Mouse (Mus musculus) brain, adult 2 months (tissue): ENCODE results near the gene Fbxl19.
A peak's percentile ranks its signal among the peaks of the same experiment; 100 is the strongest.
"Not testable (repeated sequence)": the region's sequence is repeated elsewhere in the genome, so short reads cannot be mapped to it uniquely, and the experiment has no call there.

ENCODE experiments used
- DNase-seq: peaks from one replicate; pipeline ENCODE4 v3.0.0; 2011; ENCODE audit warnings: low read depth, low spot score

Gene Fbxl19

GRCm38 (mm10) chr7:127767671-127768345 lies 23.5 kb downstream of the Fbxl19 start:
- no peak for DNase-seq

DNA sequence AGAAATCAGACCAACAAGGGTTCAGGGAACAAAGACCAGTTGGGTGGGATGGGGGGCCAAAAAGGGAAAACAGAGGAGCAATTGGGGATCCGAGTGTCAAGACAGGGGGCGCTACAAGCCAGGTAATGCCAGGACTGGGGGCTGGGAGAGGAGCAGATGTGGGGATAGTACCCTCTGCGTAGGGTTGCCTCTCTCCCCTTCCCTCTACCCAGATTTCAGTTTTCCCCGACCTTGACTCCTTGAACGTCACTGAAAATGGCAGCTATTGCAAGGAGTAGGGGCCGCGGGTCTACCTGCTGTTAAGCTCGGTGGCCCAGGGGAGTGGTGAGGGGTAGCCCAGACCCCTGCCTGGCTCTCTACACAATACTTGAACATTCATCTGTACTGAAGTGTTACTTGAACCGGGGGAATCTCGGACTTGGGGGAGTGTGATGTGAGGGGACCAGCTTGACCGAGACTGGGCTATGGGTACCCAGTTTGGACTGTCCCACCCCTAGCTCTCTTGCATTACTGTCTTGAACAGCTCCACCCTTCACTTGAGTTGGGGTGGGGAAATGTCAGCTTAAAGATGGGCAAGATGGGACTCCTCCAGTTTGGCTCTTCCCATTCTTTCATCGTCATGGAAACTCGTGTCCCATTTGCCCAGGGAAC lies 24.1 kb downstream of the Fbxl19 start:
- DNase-seq: no peak

GRCm38 (mm10) chr7:127768997-127769593 lies 24.8 kb downstream of the Fbxl19 start:
- peak; percentile 99 for DNase-seq

- peak; percentile 88 for DNase-seq
These were observed 25.3 kb downstream of the Fbxl19 start, which contains the start of gene Orai3 for GRCm38 (mm10) chr7:127769651-127770038. Gene Orai3 (plus strand): TSS chr7:127769815.

DNA sequence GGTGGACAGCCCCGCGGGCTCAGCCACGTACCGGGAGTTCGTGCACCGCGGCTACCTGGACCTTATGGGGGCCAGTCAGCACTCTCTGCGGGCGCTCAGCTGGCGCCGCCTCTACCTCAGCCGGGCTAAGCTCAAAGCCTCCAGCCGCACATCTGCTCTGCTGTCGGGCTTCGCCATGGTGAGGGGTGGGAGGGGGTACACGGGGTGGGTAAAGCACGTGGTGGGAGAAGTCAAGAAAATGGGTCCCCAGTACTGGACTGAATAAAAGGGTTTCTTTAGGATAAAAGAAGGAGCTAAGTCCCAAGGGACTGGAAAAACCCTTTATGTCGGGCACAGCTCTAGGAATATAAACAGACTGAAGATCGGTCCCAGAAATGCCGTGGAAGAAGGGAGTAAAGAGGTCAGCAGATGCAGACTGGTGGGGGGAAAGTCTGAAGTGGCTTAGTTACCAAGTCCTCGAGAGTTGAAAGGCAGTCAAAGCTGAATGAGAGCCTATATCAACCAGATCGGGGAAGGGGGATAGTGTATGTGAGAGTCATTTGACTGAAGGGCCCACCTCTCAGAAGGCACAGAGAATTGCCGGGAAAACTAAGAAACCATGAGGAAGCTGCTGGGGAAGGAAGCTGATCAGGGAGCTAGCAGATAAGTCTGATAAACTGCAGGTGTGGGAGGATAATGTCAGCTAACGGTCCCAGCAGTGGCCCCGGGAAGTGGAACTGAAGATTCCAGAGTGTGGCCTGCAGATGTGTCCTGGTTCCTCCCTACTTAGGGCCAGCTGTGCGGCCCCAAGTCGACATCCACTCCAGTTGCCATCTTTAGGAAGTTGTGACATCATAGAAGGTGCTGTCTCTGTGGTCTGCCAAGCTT lies 25.9 kb downstream of the Fbxl19 start:
- DNase-seq: no peak

- DNase-seq: peak; percentile 83
These were observed 26.9 kb downstream of the Fbxl19 start for GRCm38 (mm10) chr7:127771262-127771661.

GRCm38 (mm10) chr7:127772080-127772479 lies 27.7 kb downstream of the Fbxl19 start:
- DNase-seq: no peak

DNA sequence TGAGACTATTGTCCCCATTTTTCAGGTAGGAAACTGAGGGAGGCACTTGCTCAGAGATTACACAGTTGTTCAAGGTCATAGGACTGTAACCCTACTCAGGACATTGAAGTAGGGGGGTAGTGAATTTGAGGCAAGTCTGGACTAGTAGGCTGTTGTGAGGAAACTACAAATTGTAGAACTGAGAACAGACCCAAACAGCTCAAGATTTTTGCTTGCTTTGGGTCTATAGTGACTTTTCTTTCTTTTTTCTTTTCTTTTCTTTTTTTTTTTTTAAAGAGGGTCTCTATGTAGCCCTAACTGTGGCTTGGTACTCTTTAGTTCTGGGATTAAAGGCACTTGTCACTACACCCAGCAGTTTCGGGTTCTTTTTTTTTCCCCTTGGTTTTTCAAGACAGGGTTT lies 28.2 kb downstream of the Fbxl19 start:
- no peak for DNase-seq

- DNase-seq: peak; percentile 92
These were observed 29.5 kb downstream of the Fbxl19 start for GRCm38 (mm10) chr7:127773664-127774384.

DNA sequence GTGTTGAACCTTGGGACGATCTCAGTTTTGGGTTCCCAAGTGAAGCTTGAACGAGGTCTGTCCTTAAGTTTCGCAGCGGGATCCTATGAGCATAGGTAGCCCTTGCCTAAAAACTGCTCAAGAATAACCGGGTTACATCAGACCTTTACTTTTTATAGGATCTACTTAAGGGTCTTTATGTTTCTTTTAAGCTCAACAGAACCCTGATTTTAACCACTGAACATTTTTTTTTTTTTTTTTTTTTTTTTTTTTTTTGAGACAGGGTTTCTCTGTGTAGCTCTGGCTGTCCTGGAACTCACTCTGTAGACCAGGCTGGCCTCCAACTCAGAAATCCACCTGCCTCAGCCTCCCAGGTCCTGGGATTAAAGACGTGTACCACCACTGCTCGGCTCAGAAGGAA lies 31.5 kb downstream of the Fbxl19 start:
- not testable (repeated sequence) for DNase-seq

- peak; percentile 95 for DNase-seq
These were observed 32.1 kb downstream of the Fbxl19 start, which contains the start of gene Setd1a for GRCm38 (mm10) chr7:127776426-127776825. Gene Setd1a (plus strand): TSS chr7:127776670.

DNA sequence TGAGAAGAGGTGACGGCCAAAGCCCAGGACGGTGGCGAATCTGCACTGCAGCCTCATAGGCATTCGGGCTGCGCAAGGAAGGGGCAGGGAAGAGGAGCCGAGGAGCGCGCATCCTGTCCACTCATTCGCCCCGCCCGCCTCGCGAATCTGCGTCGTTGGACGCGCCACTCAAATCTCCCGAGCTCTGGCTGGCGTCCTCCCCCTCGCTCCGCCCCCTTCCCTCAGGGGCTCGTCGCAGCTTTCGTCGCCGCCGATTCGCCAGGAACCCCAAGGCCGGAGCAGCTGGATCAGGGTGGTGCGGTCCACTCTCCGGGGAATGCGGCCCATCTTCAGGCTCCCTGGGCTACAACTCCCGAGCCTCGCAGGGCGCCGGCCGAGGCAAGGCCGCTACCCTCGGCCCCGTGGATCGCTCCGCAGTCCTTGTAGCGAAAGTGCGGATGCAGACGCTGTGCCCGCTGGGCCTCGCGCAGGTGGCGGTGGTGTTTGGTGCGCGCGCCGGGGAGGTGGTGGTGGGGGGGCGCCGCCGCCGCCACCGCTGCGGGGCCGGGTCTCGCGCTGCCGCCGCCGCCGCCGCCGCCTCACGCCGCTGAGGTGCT lies 32.6 kb downstream of the Fbxl19 start:
- peak; percentile 99 for DNase-seq

GRCm38 (mm10) chr7:127777474-127778266 lies 33.3 kb downstream of the Fbxl19 start:
- peak; percentile 61 for DNase-seq

- no peak for DNase-seq
These were observed 34.0 kb downstream of the Fbxl19 start for GRCm38 (mm10) chr7:127778350-127778749.

DNA sequence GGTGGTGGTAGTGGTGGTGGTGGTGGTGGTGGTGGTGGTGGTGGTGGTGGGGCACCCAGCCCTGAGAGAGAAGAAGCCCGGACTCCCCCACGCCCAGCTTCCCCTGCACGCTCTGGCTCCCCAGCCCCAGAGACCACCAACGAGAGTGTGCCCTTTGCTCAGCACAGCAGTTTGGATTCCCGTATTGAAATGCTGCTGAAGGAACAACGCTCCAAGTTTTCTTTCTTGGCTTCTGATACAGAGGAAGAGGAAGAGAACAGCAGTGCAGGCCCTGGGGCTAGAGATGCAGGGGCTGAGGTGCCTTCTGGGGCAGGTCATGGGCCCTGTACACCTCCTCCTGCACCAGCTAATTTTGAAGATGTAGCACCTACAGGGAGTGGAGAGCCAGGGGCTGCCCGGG lies 41.0 kb downstream of the Fbxl19 start, which contains the start of gene Gm49388:
Gene Gm49388, plus strand, starts transcription at position 301 of the 400 bp plus-strand sequence.
- no peak for DNase-seq

DNA sequence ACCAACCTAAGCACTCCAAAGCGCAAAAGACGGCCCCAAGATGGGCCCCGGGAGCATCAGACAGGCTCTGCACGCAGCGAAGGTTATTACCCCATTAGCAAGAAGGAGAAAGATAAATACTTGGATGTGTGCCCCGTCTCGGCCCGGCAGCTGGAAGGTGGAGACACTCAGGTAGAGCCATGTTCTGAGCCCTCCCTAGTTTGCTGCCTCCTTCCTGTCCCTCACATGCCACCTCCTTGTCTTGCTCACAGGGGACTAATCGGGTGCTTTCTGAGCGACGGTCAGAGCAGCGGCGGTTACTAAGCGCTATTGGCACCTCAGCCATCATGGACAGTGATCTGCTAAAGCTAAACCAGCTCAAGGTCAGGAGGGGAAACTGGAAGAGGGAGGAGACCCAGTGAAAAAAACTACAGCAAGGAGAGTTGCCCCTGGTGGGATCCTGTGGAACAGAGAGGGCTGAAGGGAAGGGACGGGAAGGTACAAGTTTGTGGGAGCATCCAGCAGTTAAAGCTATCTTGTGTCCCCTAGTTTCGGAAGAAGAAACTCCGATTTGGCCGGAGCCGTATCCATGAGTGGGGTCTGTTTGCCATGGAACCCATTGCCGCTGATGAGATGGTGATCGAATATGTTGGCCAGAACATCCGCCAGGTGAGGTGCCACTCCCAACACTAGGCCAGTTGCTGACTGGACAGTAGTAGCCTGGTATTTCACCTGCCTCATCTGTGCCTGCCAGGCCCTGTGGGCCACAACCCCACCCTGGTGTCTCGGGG lies 52.9 kb downstream of the Fbxl19 start:
- no peak for DNase-seq

DNA sequence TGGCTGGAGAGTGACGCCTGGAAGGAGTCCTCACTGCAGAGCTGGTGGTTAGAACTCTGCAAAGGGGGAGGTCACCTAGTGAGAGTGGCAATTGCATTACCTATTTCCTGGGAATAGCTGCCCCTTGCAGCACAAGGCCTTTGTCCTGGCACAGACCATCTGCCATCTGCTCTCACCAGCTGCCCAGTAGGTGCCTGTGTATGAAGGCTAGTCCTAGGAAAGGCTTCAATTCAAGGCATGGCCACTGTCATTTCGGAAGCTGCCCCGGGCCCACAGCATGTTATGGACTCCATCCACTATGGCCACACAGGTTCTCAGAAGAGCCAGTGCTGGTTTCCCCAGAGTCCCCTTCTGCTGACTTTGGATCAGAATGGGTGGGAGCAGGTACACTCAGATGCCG lies 54.2 kb downstream of the Fbxl19 start:
- peak; percentile 99 for DNase-seq

- DNase-seq: no peak
These were observed 54.9 kb downstream of the Fbxl19 start for GRCm38 (mm10) chr7:127799211-127799610.

DNA sequence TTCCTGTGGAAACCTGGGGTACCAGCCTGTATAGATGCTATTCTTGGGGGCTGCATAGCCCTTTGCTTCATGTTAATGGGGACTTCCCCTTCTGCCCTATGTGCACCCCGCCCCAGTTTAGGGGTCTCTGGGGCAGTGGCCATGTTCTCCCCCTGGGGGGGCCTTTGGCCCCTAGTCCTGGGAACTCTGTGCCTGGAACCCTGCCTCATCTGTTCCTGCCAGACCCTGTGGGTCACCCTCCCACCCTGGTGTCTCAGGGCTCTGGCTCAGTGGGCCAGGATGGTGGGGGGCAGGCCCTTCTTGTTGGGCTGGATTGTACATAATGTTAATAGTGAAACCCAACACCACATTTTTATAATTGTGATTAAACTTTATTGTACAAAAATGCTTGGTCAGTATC lies 55.4 kb downstream of the Fbxl19 start:
- DNase-seq: no peak
